Mouse (Mus musculus) ES-E14 (cell line): ENCODE measurements around the gene Calr4. TPM values are rescaled to one million over a fixed set of nuclear protein-coding genes. Genes with fewer than 3 reads are reported as not detected.

Source experiments
- DNase-seq: peaks from one replicate; pipeline ENCODE4 v3.0.0-alpha.2; 2013; ENCODE audit warnings: low read depth, low spot score
- H3K27ac ChIP-seq: 2 replicates; pipeline ENCODE4 v1.5.1; 2012; ENCODE audit warnings: low read depth, mild to moderate bottlenecking, low read length, moderate library complexity, mixed read lengths; ENCODE audit not compliant: poor library complexity, insufficient read depth, severe bottlenecking
- H3K36me3 ChIP-seq: 2 replicates; pipeline ENCODE4 v1.6.1; 2012; ENCODE audit warnings: mild to moderate bottlenecking, low read length, moderate library complexity, mixed read lengths; ENCODE audit not compliant: control insufficient read depth, poor library complexity, insufficient read depth, severe bottlenecking
- H3K4me1 ChIP-seq, 2 experiments: fragments of 150-350 bp in 1 of 2; sonication (generic) in 1 of 2; 2 replicates each; pipeline ENCODE4 v1.6.1; 2012; ENCODE audit warnings: low read length in 2 of 2, mild to moderate bottlenecking in 1 of 2, mixed read lengths in 1 of 2; ENCODE audit not compliant: control insufficient read depth in 2 of 2, insufficient read depth in 2 of 2, poor library complexity in 1 of 2
- H3K4me3 ChIP-seq, 2 experiments: fragments of 150-350 bp in 1 of 2; sonication (generic) in 1 of 2; 2 replicates each; pipeline ENCODE4 v1.5.1; 2012; ENCODE audit warnings: low read length in 2 of 2, low read depth in 1 of 2, mild to moderate bottlenecking in 1 of 2, mixed read lengths in 1 of 2; ENCODE audit not compliant: insufficient read depth in 1 of 2, poor library complexity in 1 of 2, severe bottlenecking in 1 of 2
- H3K9ac ChIP-seq: 2 replicates; pipeline ENCODE4 v1.6.1; 2012; ENCODE audit warnings: low read depth, mild to moderate bottlenecking, low read length, mixed read lengths; ENCODE audit not compliant: poor library complexity, insufficient read depth, severe bottlenecking
- H3K9me3 ChIP-seq: fragments of 150-350 bp; sonication (generic); 2 replicates; pipeline ENCODE4 v1.6.1; 2012; ENCODE audit warnings: low read depth, mild to moderate bottlenecking, low read length; ENCODE audit not compliant: control insufficient read depth, insufficient read depth
- CHD2 ChIP-seq: IDR thresholded peaks from 2 replicates; pipeline ENCODE4 v1.6.1; 2014; ENCODE audit warnings: mild to moderate bottlenecking, low read depth, low read length, inconsistent platforms
- HCFC1 ChIP-seq: IDR thresholded peaks from 2 replicates; pipeline ENCODE4 v1.6.1; 2012; ENCODE audit warnings: low read length, inconsistent platforms, borderline replicate concordance; ENCODE audit not compliant: insufficient read depth
- MAFK ChIP-seq: IDR thresholded peaks from 2 replicates; pipeline ENCODE4 v1.6.1; 2014; ENCODE audit warnings: mild to moderate bottlenecking, low read depth, low read length, inconsistent platforms; ENCODE audit not compliant: insufficient read depth
- ZC3H11A ChIP-seq: IDR thresholded peaks from 2 replicates; pipeline ENCODE4 v1.6.1; 2012; ENCODE audit warnings: low read depth, mild to moderate bottlenecking, inconsistent platforms, low read length, borderline replicate concordance
- ZNF384 ChIP-seq: IDR thresholded peaks from 2 replicates; pipeline ENCODE4 v1.6.1; 2012; ENCODE audit warnings: low read depth, low read length, inconsistent platforms
- in situ Hi-C, 2 experiments: fragments of 600-800 bp; cut with MboI; formaldehyde crosslinking; loops; one replicate each; pipeline ENCODE4 v1.15.1; 2025; ENCODE audit warnings: low sequenced_read_pairs in 2 of 2, inconsistent platforms in 1 of 2; ENCODE audit not compliant: unreplicated experiment in 2 of 2
- total RNA-seq: library from RNA; depleted of rRNA; stranded (reverse); fragments of 300-350 nt; gene quantifications from 2 replicates; pipeline ENCODE4 v1.2.3, GENCODE M21; 2012; rRNA removed

Gene Calr4
- total RNA-seq, 1 experiment: 1.4 TPM

GRCm38 (mm10) chr4:109281161-109281560 lies 46.9 kb downstream of the Calr4 start:
- peak overlapping the region; percentile 96 to 97 for H3K4me3 ChIP-seq
- no peaks in the 10 kb centered on the region for H3K9me3 ChIP-seq
- in situ Hi-C loops: no loop called here
- H3K36me3 ChIP-seq: no peaks in the 10 kb centered on the region
- no peak overlapping the region for H3K27ac ChIP-seq
- peak overlapping the region; percentile 91 for H3K9ac ChIP-seq
- DNase-seq: no peak
- H3K4me1 ChIP-seq: no peaks in the 10 kb centered on the region; a peak in 1 of 4 replicates
- TF ChIP-seq ZNF384 (no peak), HCFC1 (no peak), MAFK (no peak), CHD2 (no peak), ZC3H11A (no peak)

- no peak overlapping the region for H3K4me3 ChIP-seq
- H3K9me3 ChIP-seq: no peaks in the 10 kb centered on the region
- TF ChIP-seq HCFC1: no peak
- no peak for TF ChIP-seq MAFK
- no peak for TF ChIP-seq CHD2
- TF ChIP-seq ZC3H11A: no peak
- TF ChIP-seq ZNF384: no peak
- in situ Hi-C loops: no loop called here
- H3K27ac ChIP-seq: no peak overlapping the region
- DNase-seq: no peak
- H3K4me1 ChIP-seq: no peaks in the 10 kb centered on the region; a peak in 1 of 4 replicates
- H3K36me3 ChIP-seq: no peaks in the 10 kb centered on the region
- no peak overlapping the region for H3K9ac ChIP-seq
Observed at GRCm38 (mm10) chr4:109281946-109282345, 47.7 kb downstream of the Calr4 start.

- H3K9me3 ChIP-seq: no peaks in the 10 kb centered on the region
- no peaks in the 10 kb centered on the region for H3K4me1 ChIP-seq
- no peaks in the 10 kb centered on the region for H3K36me3 ChIP-seq
- in situ Hi-C loops: no loop called here
- no peak overlapping the region for H3K4me3 ChIP-seq
- H3K9ac ChIP-seq: no peak overlapping the region
- H3K27ac ChIP-seq: no peak overlapping the region
- DNase-seq: no peak
- TF ChIP-seq CHD2: no peak
- TF ChIP-seq ZC3H11A: no peak
- no peak for TF ChIP-seq ZNF384
- TF ChIP-seq MAFK: no peak
- TF ChIP-seq HCFC1: no peak
Observed at GRCm38 (mm10) chr4:109294629-109295028, 60.3 kb downstream of the Calr4 start.

GRCm38 (mm10) chr4:109296510-109296909 lies 62.2 kb downstream of the Calr4 start:
- Histone ChIP-seq H3K9me3 (no peaks in the 10 kb centered on the region), H3K36me3 (no peaks in the 10 kb centered on the region), H3K9ac (no peak overlapping the region), H3K4me3 (no peak overlapping the region), H3K4me1 (no peaks in the 10 kb centered on the region), H3K27ac (no peak overlapping the region)
- no peak for DNase-seq
- in situ Hi-C loops: no loop called here
- no peak for TF ChIP-seq ZC3H11A
- no peak for TF ChIP-seq CHD2
- no peak for TF ChIP-seq HCFC1
- no peak for TF ChIP-seq ZNF384
- TF ChIP-seq MAFK: no peak

- H3K4me1 ChIP-seq: no peaks in the 10 kb centered on the region
- no peak overlapping the region for H3K9ac ChIP-seq
- TF ChIP-seq MAFK (no peak), ZNF384 (no peak), HCFC1 (no peak), CHD2 (no peak), ZC3H11A (no peak)
- no peak overlapping the region for H3K4me3 ChIP-seq
- no peaks in the 10 kb centered on the region for H3K9me3 ChIP-seq
- no peak overlapping the region for H3K27ac ChIP-seq
- in situ Hi-C loops: no loop called here
- H3K36me3 ChIP-seq: no peaks in the 10 kb centered on the region
- DNase-seq: no peak
Observed at GRCm38 (mm10) chr4:109299136-109299535, 64.9 kb downstream of the Calr4 start.

Other genes with a start within 250 kb of the Calr4 start
- 53.9 and 58.5 TPM in 2 replicates for gene Nrd1, start 233.8 kb upstream of the Calr4 start, total RNA-seq
- 35.6 and 39.5 TPM in 2 replicates for gene Osbpl9, start 32.2 kb upstream of the Calr4 start, total RNA-seq
- gene Eps15, start 45.8 kb downstream of the Calr4 start, total RNA-seq: 9.7 and 13.0 TPM in 2 replicates
- gene Ttc39a, start 172.1 kb downstream of the Calr4 start, total RNA-seq: 1.7 and 1.9 TPM in 2 replicates